Mouse (Mus musculus) spleen, adult 2 months (tissue): ENCODE measurements around the gene Hoxc10.

ENCODE experiments used
- CTCF ChIP-seq: fragments of 200-500 bp; IDR thresholded peaks from 2 replicates; pipeline ENCODE4 v1.5.1; 2011; ENCODE audit warnings: mild to moderate bottlenecking, inconsistent platforms; ENCODE audit not compliant: insufficient read depth, insufficient read length, insufficient replicate concordance; ENCODE audit errors: extremely low read depth
- POLR2A ChIP-seq: fragments of 200-500 bp; IDR thresholded peaks from 2 replicates; pipeline ENCODE4 v1.6.1; 2011; ENCODE audit warnings: low read depth, low read length, inconsistent platforms

GRCm38 (mm10) chr15:102934897-102935296 is 31.7 kb upstream of the Hoxc10 start:
- TF ChIP-seq CTCF (no peak), POLR2A (no peak)
